Mouse (Mus musculus): ENCODE measurements at regions not wholly inside any gene's neighbourhood (a gene's known extent, or its start where the extent isn't known, plus 50 kb on each side); places are given as distances from the start of the nearest gene placed in this dataset.

DNA sequence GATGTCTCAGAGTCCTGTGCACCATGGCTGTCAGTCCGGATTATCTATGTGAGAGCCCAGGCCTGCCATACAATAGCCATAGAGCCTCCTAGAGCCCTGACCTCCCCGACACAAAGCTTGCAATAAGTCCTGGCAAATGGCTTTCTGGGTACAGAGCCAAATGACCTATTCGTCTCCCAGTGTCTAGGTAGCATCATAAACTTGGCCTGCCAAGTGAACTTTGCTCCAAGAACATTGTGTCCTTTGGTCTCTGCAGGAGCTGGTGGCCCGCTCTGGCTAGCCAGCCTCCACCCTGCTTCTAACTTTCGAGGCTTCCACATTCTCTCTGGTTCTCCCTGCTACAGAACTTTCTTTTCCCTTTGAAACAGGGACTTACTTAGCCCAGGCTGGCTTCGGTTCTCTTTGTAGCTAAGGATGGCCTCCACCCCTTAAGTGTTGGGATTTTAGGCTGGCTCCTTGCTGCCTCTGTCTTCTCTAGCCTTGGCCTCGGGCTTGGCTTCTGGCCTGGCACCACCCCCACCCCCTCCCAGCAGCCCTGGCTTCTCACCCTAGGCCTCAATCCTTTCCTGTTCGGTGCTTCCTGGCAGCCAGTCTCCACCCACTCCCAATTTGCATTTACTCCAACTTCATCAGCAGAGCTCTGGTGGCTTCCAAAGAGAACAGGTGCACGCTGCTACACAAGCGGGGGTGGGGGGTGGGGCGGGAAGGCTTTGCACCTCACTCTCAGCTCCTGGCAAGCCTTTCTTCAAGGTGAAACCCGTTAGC lies 70.8 kb upstream of the Grik3 start:
- TF ChIP-seq CTCF (conservative IDR thresholded peaks at IDR 0.05; ENCODE audit: low read length) (no peak), POU5F1 (IDR thresholded peaks at IDR 0.05; ENCODE audit: borderline replicate concordance, low read length) (no peak)

Data from E14TG2a.4 (cell line).